Mouse (Mus musculus) hindbrain, embryonic 13.5 days (tissue): Measurements from ENCODE around the gene 1110065P20Rik. TPM values are rescaled to one million over a fixed set of nuclear protein-coding genes. Genes with fewer than 3 reads are reported as not detected.
A peak's percentile ranks its signal among the peaks of the same experiment; 100 is the strongest.

Experiments used
- ATAC-seq: fragments of 200-750 bp; cut with Nextera tagmentation; 2 replicates; pipeline ENCODE4 v1.8.0; 2017; ENCODE audit warnings: moderate TSS enrichment; ENCODE audit not compliant: low FRiP score
- H3K27ac ChIP-seq: fragments of 300-500 bp; sonication (generic); 2 replicates; pipeline ENCODE4 v1.5.1; 2015; ENCODE audit warnings: inconsistent platforms, mild to moderate bottlenecking, moderate library complexity
- H3K27me3 ChIP-seq: fragments of 300-500 bp; sonication (generic); 2 replicates; pipeline ENCODE4 v1.6.1; 2015; ENCODE audit warnings: mild to moderate bottlenecking, inconsistent platforms
- H3K36me3 ChIP-seq: fragments of 300-500 bp; sonication (generic); 2 replicates; pipeline ENCODE4 v1.6.1; 2015; ENCODE audit warnings: mild to moderate bottlenecking, inconsistent platforms
- H3K4me1 ChIP-seq: fragments of 300-500 bp; sonication (generic); replicated peaks from 2 replicates; pipeline ENCODE4 v1.6.1; 2015; ENCODE audit warnings: inconsistent platforms
- H3K4me2 ChIP-seq: fragments of 300-500 bp; sonication (generic); 2 replicates; pipeline ENCODE4 v1.6.1; 2015; ENCODE audit warnings: inconsistent platforms, mild to moderate bottlenecking, moderate library complexity
- H3K4me3 ChIP-seq: fragments of 300-500 bp; sonication (generic); 2 replicates; pipeline ENCODE4 v1.5.1; 2015; ENCODE audit warnings: mild to moderate bottlenecking, inconsistent platforms
- H3K9ac ChIP-seq: fragments of 300-500 bp; sonication (generic); 2 replicates; pipeline ENCODE4 v1.6.1; 2015; ENCODE audit warnings: mild to moderate bottlenecking, inconsistent platforms
- H3K9me3 ChIP-seq: fragments of 300-500 bp; sonication (generic); 2 replicates; pipeline ENCODE4 v1.6.1; 2016; ENCODE audit warnings: inconsistent platforms
- whole genome bisulfite sequencing: fragments of 180-500 bp; shearing (Covaris S2); methylation state at CpG from one replicate; pipeline ENCODE4 v1.1.7; 2015; 5-methylcytosine and 5-hydroxymethylcytosine counted together
- polyA plus RNA-seq: library from polyadenylated mRNA; unstranded; fragments of >200 nt; fragmentation: Nextera tagmentation; extraction: Ambion mirVana; gene quantifications from 2 replicates; pipeline ENCODE4 v1.2.1, GENCODE M21; 2015

1110065P20Rik gene
- 77.8 and 84.4 TPM in 2 replicates for polyA plus RNA-seq

DNA sequence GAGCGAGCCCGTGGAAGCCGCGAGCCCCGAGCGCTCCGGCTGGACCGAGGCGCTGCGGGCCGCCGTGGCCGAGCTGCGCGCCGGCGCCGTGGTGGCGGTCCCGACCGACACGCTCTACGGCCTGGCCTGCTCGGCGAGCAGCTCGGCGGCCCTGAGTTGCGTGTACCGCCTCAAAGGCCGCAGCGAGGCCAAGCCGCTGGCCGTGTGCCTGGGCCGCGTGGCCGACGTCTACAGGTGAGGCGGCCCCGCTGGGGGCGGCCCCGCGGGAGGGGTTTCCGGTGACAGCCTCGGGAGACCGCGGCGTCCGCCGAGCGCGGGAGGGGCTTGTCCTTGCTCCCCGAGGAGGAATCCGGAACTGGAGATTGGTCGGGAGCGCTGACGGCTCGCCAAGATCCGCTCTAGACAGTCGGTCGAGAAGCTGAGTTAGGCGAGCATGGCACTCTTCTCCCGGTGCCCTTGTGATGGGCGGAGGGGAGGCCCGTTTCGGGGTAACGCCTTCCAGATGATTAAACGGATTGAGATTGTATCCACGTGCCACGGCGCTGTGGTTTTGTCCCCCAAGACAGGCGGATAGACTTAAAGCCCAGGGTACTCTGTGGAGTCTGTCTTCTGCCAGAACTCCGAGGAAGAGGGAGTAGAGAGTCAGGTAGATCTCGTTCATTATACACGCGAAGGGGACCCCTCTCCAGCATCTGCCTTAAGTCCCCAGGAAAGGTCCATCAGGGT, at the start of gene 1110065P20Rik:
Gene 1110065P20Rik, minus strand, starts transcription at position 264 of the 726 bp plus-strand sequence.
- no peaks in the 10 kb centered on the region for H3K27me3 ChIP-seq
- peak; percentile 53 for ATAC-seq
- WGBS = under 1% methylated on average over 75 of the region's 75 CpGs
- H3K9ac ChIP-seq = peak within 1 kb of the TSS; percentile 92
- no peaks in the 10 kb centered on the region for H3K9me3 ChIP-seq
- H3K4me2 ChIP-seq = peak within 1 kb of the TSS; percentile 96
- H3K36me3 ChIP-seq = peaks cover 30% of the 10 kb centered on the region
- H3K4me1 ChIP-seq = peaks cover 47% of the 10 kb centered on the region
- H3K27ac ChIP-seq = peak within 1 kb of the TSS; percentile 97
- peak within 1 kb of the TSS; percentile 99 for H3K4me3 ChIP-seq

GRCm38 (mm10) chr4:124899906-124900305, 48.9 kb upstream of the 1110065P20Rik start:
- ATAC-seq = no peak
- no peaks in the 10 kb centered on the region for H3K9me3 ChIP-seq
- peak overlapping the region; percentile 29 for H3K9ac ChIP-seq
- WGBS = 66% methylated on average over 5 of the region's 5 CpGs
- H3K27ac ChIP-seq = no peak overlapping the region
- no peak overlapping the region for H3K4me3 ChIP-seq
- no peak overlapping the region for H3K4me2 ChIP-seq
- peaks cover 27% of the 10 kb centered on the region for H3K4me1 ChIP-seq
- H3K36me3 ChIP-seq = no peaks in the 10 kb centered on the region
- H3K27me3 ChIP-seq = peaks cover 22% of the 10 kb centered on the region

DNA sequence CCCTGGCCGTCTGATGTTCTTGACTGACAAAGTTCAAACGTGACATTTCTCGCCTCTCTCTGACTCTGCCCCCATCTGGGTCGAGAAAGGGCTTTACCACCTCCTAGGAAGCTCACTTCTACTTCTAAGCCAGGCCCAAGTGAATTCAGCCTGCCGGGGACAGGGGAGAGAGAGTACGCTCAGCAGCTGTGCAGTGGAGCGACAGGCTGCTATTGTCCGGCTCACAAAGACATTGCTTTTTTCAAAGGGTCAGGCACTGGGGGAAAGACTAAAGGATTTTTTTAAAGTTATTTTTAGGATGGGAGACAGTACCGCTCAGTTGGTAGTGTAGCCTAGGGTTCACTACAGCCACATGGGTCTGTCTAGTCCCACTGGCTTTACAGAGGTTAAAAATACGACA, 47.4 kb upstream of the 1110065P20Rik start:
- WGBS = 18% methylated on average over 10 of the region's 10 CpGs
- Histone ChIP-seq H3K9ac (no peak overlapping the region), H3K4me2 (no peak overlapping the region), H3K27me3 (peaks cover 37% of the 10 kb centered on the region), H3K27ac (no peak overlapping the region), H3K4me3 (no peak overlapping the region), H3K9me3 (no peaks in the 10 kb centered on the region), H3K4me1 (peaks cover 42% of the 10 kb centered on the region), H3K36me3 (no peaks in the 10 kb centered on the region)
- no peak for ATAC-seq

GRCm38 (mm10) chr4:124894508-124895428, 43.8 kb upstream of the 1110065P20Rik start:
- H3K36me3 ChIP-seq = no peaks in the 10 kb centered on the region
- H3K9me3 ChIP-seq = no peaks in the 10 kb centered on the region
- H3K27ac ChIP-seq = peak overlapping the region; percentile 55; the same call in 1 of the 2 replicates
- ATAC-seq = peak; percentile 73
- H3K9ac ChIP-seq = peak overlapping the region; percentile 74
- H3K4me2 ChIP-seq = peak overlapping the region; percentile 68
- peak overlapping the region; percentile 50 for H3K4me3 ChIP-seq
- peaks cover 36% of the 10 kb centered on the region for H3K4me1 ChIP-seq
- 1% methylated on average over 83 of the region's 83 CpGs for WGBS
- H3K27me3 ChIP-seq = peaks cover 67% of the 10 kb centered on the region

GRCm38 (mm10) chr4:124893769-124894168, 42.8 kb upstream of the 1110065P20Rik start:
- Histone ChIP-seq H3K4me2 (peak overlapping the region; percentile 68), H3K9ac (peak overlapping the region; percentile 74), H3K27me3 (peaks cover 67% of the 10 kb centered on the region), H3K27ac (no peak overlapping the region), H3K4me1 (peaks cover 26% of the 10 kb centered on the region), H3K9me3 (no peaks in the 10 kb centered on the region), H3K4me3 (peak overlapping the region; percentile 50), H3K36me3 (no peaks in the 10 kb centered on the region)
- 20% methylated on average over 6 of the region's 6 CpGs for WGBS
- 0 out of 2 replicates have a peak, but pooled peaks have one; percentile 11 for ATAC-seq

DNA sequence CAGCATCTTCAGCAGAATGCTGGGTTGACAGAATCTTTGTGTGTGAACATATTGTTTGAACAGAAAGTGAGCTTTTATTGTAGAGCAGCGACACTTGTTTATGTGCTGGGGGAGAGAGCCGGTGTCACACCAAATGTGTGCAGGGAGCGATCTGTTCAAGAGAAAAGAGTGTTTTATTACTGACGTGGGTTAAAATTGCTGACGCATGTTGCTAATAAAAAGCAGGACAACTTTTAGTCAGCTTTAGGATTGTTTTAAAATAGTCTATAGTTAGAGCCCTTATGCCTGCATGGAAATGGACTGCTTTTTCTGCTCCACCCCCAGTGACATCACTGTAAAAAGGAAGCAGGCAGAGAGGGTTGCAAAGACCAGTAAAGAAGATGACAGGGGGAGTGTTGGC, 39.8 kb upstream of the 1110065P20Rik start:
- no peaks in the 10 kb centered on the region for H3K36me3 ChIP-seq
- H3K4me3 ChIP-seq = no peak overlapping the region
- no peak overlapping the region for H3K27ac ChIP-seq
- 79% methylated on average over 5 of the region's 5 CpGs for WGBS
- no peak overlapping the region for H3K9ac ChIP-seq
- no peaks in the 10 kb centered on the region for H3K9me3 ChIP-seq
- H3K4me2 ChIP-seq = no peak overlapping the region
- H3K27me3 ChIP-seq = peaks cover 67% of the 10 kb centered on the region
- peaks cover 19% of the 10 kb centered on the region for H3K4me1 ChIP-seq
- ATAC-seq = no peak

- Histone ChIP-seq H3K27ac (no peak overlapping the region), H3K4me1 (peaks cover 15% of the 10 kb centered on the region), H3K9me3 (no peaks in the 10 kb centered on the region), H3K9ac (no peak overlapping the region), H3K4me2 (no peak overlapping the region), H3K27me3 (peaks cover 65% of the 10 kb centered on the region), H3K4me3 (no peak overlapping the region), H3K36me3 (no peaks in the 10 kb centered on the region)
- no peak for ATAC-seq
- 83% methylated on average over 2 of the region's 2 CpGs for WGBS
Observed at GRCm38 (mm10) chr4:124889935-124890334, 38.9 kb upstream of the 1110065P20Rik start.

GRCm38 (mm10) chr4:124888702-124889101, 37.7 kb upstream of the 1110065P20Rik start:
- Histone ChIP-seq H3K27ac (no peak overlapping the region), H3K4me1 (peaks cover 4% of the 10 kb centered on the region), H3K4me3 (no peak overlapping the region), H3K27me3 (peaks cover 62% of the 10 kb centered on the region), H3K9ac (no peak overlapping the region), H3K36me3 (no peaks in the 10 kb centered on the region), H3K4me2 (no peak overlapping the region), H3K9me3 (no peaks in the 10 kb centered on the region)
- ATAC-seq = no peak
- 72% methylated on average over 7 of the region's 7 CpGs for WGBS

GRCm38 (mm10) chr4:124882151-124882729, 31.2 kb upstream of the 1110065P20Rik start:
- H3K27me3 ChIP-seq = peaks cover 64% of the 10 kb centered on the region

GRCm38 (mm10) chr4:124881341-124881908, 30.4 kb upstream of the 1110065P20Rik start:
- ATAC-seq = peak; percentile 94
- under 1% methylated on average over 37 of the region's 37 CpGs for WGBS
- H3K4me3 ChIP-seq = peak overlapping the region; percentile 52
- H3K27me3 ChIP-seq = peaks cover 62% of the 10 kb centered on the region
- H3K4me1 ChIP-seq = peaks cover 35% of the 10 kb centered on the region
- peak overlapping the region; percentile 73 for H3K9ac ChIP-seq
- H3K9me3 ChIP-seq = no peaks in the 10 kb centered on the region
- no peaks in the 10 kb centered on the region for H3K36me3 ChIP-seq
- peak overlapping the region; percentile 66 for H3K4me2 ChIP-seq
- H3K27ac ChIP-seq = peak overlapping the region; percentile 82

More at GRCm38 (mm10) chr4:124882151-124882729, 31.2 kb upstream of the 1110065P20Rik start:
- Histone ChIP-seq H3K4me3 (peak overlapping the region; percentile 52), H3K9ac (peak overlapping the region; percentile 73), H3K36me3 (no peaks in the 10 kb centered on the region), H3K27ac (peak overlapping the region; percentile 82), H3K4me2 (peak overlapping the region; percentile 66), H3K4me1 (peaks cover 35% of the 10 kb centered on the region), H3K9me3 (no peaks in the 10 kb centered on the region)
- ATAC-seq = peak; percentile 23
- WGBS = 0% methylated on average over 37 of the region's 37 CpGs

- Histone ChIP-seq H3K27ac (peak within 1 kb of the TSS; percentile 82), H3K4me3 (peak within 1 kb of the TSS; percentile 52), H3K4me2 (peak within 1 kb of the TSS; percentile 66), H3K36me3 (no peaks in the 10 kb centered on the region), H3K9me3 (no peaks in the 10 kb centered on the region), H3K27me3 (peaks cover 56% of the 10 kb centered on the region), H3K9ac (peak within 1 kb of the TSS; percentile 73), H3K4me1 (peaks cover 35% of the 10 kb centered on the region)
- 5% methylated on average over 11 of the region's 11 CpGs for WGBS
- 0 out of 2 replicates have a peak, but pooled peaks have one; percentile 1 for ATAC-seq
Observed at GRCm38 (mm10) chr4:124880599-124880998, 29.6 kb upstream of the 1110065P20Rik start, which contains the start of gene Epha10. TSS of gene Epha10 (plus strand) at chr4:124880899.
